Mouse (Mus musculus) ES-E14 (cell line): ENCODE measurements around the gene Sptlc2.

Experiments used
- CHD2 ChIP-seq: IDR thresholded peaks from 2 replicates; pipeline ENCODE4 v1.6.1; 2014; ENCODE audit warnings: mild to moderate bottlenecking, low read depth, low read length, inconsistent platforms
- ZC3H11A ChIP-seq: IDR thresholded peaks from 2 replicates; pipeline ENCODE4 v1.6.1; 2012; ENCODE audit warnings: low read depth, mild to moderate bottlenecking, inconsistent platforms, low read length, borderline replicate concordance

DNA sequence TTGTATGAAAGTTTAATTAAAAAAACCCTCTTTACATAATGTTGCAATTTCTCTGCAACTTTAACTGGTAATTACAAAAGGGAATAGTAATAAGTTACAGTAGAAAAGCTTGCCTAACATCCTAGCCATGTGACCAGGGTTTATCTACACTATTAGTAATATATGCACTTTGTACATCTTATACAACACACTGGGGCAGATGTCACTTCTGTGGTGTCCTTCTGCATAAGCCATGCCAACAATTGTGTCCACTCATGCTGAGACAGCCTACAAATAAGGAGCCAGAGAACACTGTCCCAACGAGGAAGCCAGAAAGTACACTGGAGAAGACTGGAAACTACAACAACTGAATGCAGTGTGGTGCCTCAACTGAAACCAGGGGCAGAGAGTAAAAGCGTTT, 40.1 kb downstream of the Sptlc2 start:
- TF ChIP-seq ZC3H11A (no peak), CHD2 (no peak)
